Mouse (Mus musculus): ENCODE results near the gene Leap2. TPM values are rescaled to one million over a fixed set of nuclear protein-coding genes. Genes with fewer than 3 reads are reported as not detected.
"Not testable (repeated sequence)": the region's sequence is repeated elsewhere in the genome, so short reads cannot be mapped to it uniquely, and the experiment has no call there.

The Leap2 gene
- polyA plus RNA-seq, 1 experiment from 2014 or later, result 209 TPM

- Histone ChIP-seq H3K4me2 (ENCODE audit: low read depth, low read length) (no peak overlapping the region), H3K27me3 (ENCODE audit: insufficient read depth, low read length) (no peaks in the 10 kb centered on the region), H3K9me3 (ENCODE audit: low read length) (no peaks in the 10 kb centered on the region), H3K4me1 (ENCODE audit: insufficient read depth) (peaks cover 35% of the 10 kb centered on the region), H3K9ac (replicated peaks) (no peak overlapping the region), H3K27ac (ENCODE audit: low read depth) (no peak overlapping the region), H3K4me3 (ENCODE audit: low read depth, low read length) (no peak overlapping the region), H3K36me3 (replicated peaks; ENCODE audit: insufficient read depth, low read length) (peaks cover 9% of the 10 kb centered on the region)
- WGBS (ENCODE audit: insufficient replicate concordance), result 88% methylated on average over 3 of the region's 3 CpGs
- ATAC-seq (no peak), DNase-seq (no peak)
- TF ChIP-seq CTCF (IDR thresholded peaks at IDR 0.05; ENCODE audit: low read depth) (no peak), EP300 (IDR thresholded peaks at IDR 0.05; ENCODE audit: low read depth) (no peak)
Measured at GRCm38 (mm10) chr11:53427993-53428715, 5.2 kb upstream of the Leap2 start.

GRCm38 (mm10) chr11:53426914-53427313 lies 3.9 kb upstream of the Leap2 start:
- DNase-seq; H3K4me2 ChIP-seq (ENCODE audit: low read depth, low read length); H3K9me3 ChIP-seq (ENCODE audit: low read length); H3K27me3 ChIP-seq (ENCODE audit: insufficient read depth, low read length); H3K4me3 ChIP-seq (ENCODE audit: low read depth, low read length); H3K27ac ChIP-seq (ENCODE audit: low read depth); H3K36me3 ChIP-seq (replicated peaks; ENCODE audit: insufficient read depth, low read length); H3K9ac ChIP-seq (replicated peaks); ATAC-seq: not testable (repeated sequence)
- 82% methylated on average over 3 of the region's 3 CpGs for WGBS (ENCODE audit: insufficient replicate concordance)
- peaks cover 24% of the 10 kb centered on the region for H3K4me1 ChIP-seq (ENCODE audit: insufficient read depth)

GRCm38 (mm10) chr11:53425711-53426255 lies 2.8 kb upstream of the Leap2 start:
- Histone ChIP-seq H3K4me3 (ENCODE audit: low read depth, low read length) (no peak overlapping the region), H3K36me3 (replicated peaks; ENCODE audit: insufficient read depth, low read length) (peaks cover 9% of the 10 kb centered on the region), H3K9me3 (ENCODE audit: low read length) (no peaks in the 10 kb centered on the region), H3K27ac (ENCODE audit: low read depth) (peak overlapping the region; percentile 87; the same call in 1 of the 2 replicates), H3K27me3 (ENCODE audit: insufficient read depth, low read length) (no peaks in the 10 kb centered on the region), H3K4me1 (ENCODE audit: insufficient read depth) (peaks cover 18% of the 10 kb centered on the region), H3K4me2 (ENCODE audit: low read depth, low read length) (no peak overlapping the region), H3K9ac (replicated peaks) (no peak overlapping the region)
- ATAC-seq (no peak), DNase-seq (no peak)
- 76% methylated on average over 6 of the region's 6 CpGs for WGBS (ENCODE audit: insufficient replicate concordance)
- TF ChIP-seq EP300 (IDR thresholded peaks at IDR 0.05; ENCODE audit: low read depth) (no peak), CTCF (IDR thresholded peaks at IDR 0.05; ENCODE audit: low read depth) (no peak)

GRCm38 (mm10) chr11:53425251-53425650 lies 2.3 kb upstream of the Leap2 start:
- Histone ChIP-seq H3K9ac (replicated peaks) (no peak overlapping the region), H3K4me2 (ENCODE audit: low read depth, low read length) (no peak overlapping the region), H3K4me1 (ENCODE audit: insufficient read depth) (peaks cover 18% of the 10 kb centered on the region), H3K27me3 (ENCODE audit: insufficient read depth, low read length) (no peaks in the 10 kb centered on the region), H3K27ac (ENCODE audit: low read depth) (peak overlapping the region; percentile 87; the same call in 1 of the 2 replicates), H3K9me3 (ENCODE audit: low read length) (no peaks in the 10 kb centered on the region), H3K36me3 (replicated peaks; ENCODE audit: insufficient read depth, low read length) (peaks cover 11% of the 10 kb centered on the region), H3K4me3 (ENCODE audit: low read depth, low read length) (no peak overlapping the region)
- no peak for DNase-seq
- ATAC-seq, result no peak
- WGBS (ENCODE audit: insufficient replicate concordance), result 61% methylated on average over 3 of the region's 3 CpGs
- no peak for TF ChIP-seq CTCF (IDR thresholded peaks at IDR 0.05; ENCODE audit: low read depth)

- Histone ChIP-seq H3K36me3 (replicated peaks; ENCODE audit: insufficient read depth, low read length) (peaks cover 15% of the 10 kb centered on the region), H3K4me3 (ENCODE audit: low read depth, low read length) (no peak overlapping the region), H3K4me1 (ENCODE audit: insufficient read depth) (peaks cover 14% of the 10 kb centered on the region), H3K4me2 (ENCODE audit: low read depth, low read length) (no peak overlapping the region), H3K27me3 (ENCODE audit: insufficient read depth, low read length) (no peaks in the 10 kb centered on the region), H3K27ac (ENCODE audit: low read depth) (peak overlapping the region; percentile 87), H3K9ac (replicated peaks) (no peak overlapping the region), H3K9me3 (ENCODE audit: low read length) (no peaks in the 10 kb centered on the region)
- ATAC-seq (no peak), DNase-seq (peak; percentile 60)
- WGBS (ENCODE audit: insufficient replicate concordance), result 54% methylated on average over 2 of the region's 2 CpGs
- TF ChIP-seq EP300 (IDR thresholded peaks at IDR 0.05; ENCODE audit: low read depth) (no peak), CTCF (IDR thresholded peaks at IDR 0.05; ENCODE audit: low read depth) (no peak)
Measured at GRCm38 (mm10) chr11:53424826-53425225, 1.9 kb upstream of the Leap2 start.

- ATAC-seq (peak; percentile 35; the same call in 1 of the 2 replicates), DNase-seq (no peak)
- no peak overlapping the region for H3K9ac ChIP-seq (replicated peaks)
- H3K27me3 ChIP-seq (ENCODE audit: insufficient read depth, low read length), result no peaks in the 10 kb centered on the region
- no peak overlapping the region for H3K27ac ChIP-seq (ENCODE audit: low read depth)
- H3K4me1 ChIP-seq (ENCODE audit: insufficient read depth), result no peaks in the 10 kb centered on the region
- no peak overlapping the region for H3K4me3 ChIP-seq (ENCODE audit: low read depth, low read length)
- peaks cover 53% of the 10 kb centered on the region for H3K36me3 ChIP-seq (replicated peaks; ENCODE audit: insufficient read depth, low read length)
- TF ChIP-seq EP300 (IDR thresholded peaks at IDR 0.05; ENCODE audit: low read depth), result no peak
- no peak for TF ChIP-seq CTCF (IDR thresholded peaks at IDR 0.05; ENCODE audit: low read depth)
- H3K9me3 ChIP-seq (ENCODE audit: low read length), result no peaks in the 10 kb centered on the region
- no peak overlapping the region for H3K4me2 ChIP-seq (ENCODE audit: low read depth, low read length)
Measured at GRCm38 (mm10) chr11:53418048-53418447, 4.9 kb downstream of the Leap2 start.

Measured in liver, postnatal 0 days (tissue).